Mouse (Mus musculus) stomach, embryonic 16.5 days (tissue): ENCODE measurements around the gene Prkag1. TPM values are rescaled to one million over a fixed set of nuclear protein-coding genes. Genes with fewer than 3 reads are reported as not detected.

Experiments
- ATAC-seq: fragments of 200-750 bp; cut with Nextera tagmentation; 2 replicates; pipeline ENCODE4 v1.8.0; 2017; ENCODE audit warnings: moderate number of reproducible peaks, moderate TSS enrichment; ENCODE audit not compliant: insufficient read depth, low FRiP score
- H3K27ac ChIP-seq: fragments of 300-500 bp; sonication (generic); 2 replicates; pipeline ENCODE4 v1.5.1; 2014; ENCODE audit warnings: low read length
- H3K27me3 ChIP-seq: fragments of 300-500 bp; sonication (generic); 2 replicates; pipeline ENCODE4 v1.6.1; 2014; ENCODE audit warnings: low read length, control low read depth, mixed read lengths; ENCODE audit not compliant: control insufficient read depth, insufficient read depth
- H3K36me3 ChIP-seq: fragments of 300-500 bp; sonication (generic); 2 replicates; pipeline ENCODE4 v1.6.1; 2014; ENCODE audit warnings: low read length; ENCODE audit not compliant: control insufficient read depth, insufficient read depth
- H3K4me1 ChIP-seq: fragments of 300-500 bp; sonication (generic); 2 replicates; pipeline ENCODE4 v1.6.1; 2014; ENCODE audit warnings: low read length, control low read depth, mixed read lengths; ENCODE audit not compliant: control insufficient read depth, insufficient read depth
- H3K4me2 ChIP-seq: fragments of 300-500 bp; sonication (generic); 2 replicates; pipeline ENCODE4 v1.6.1; 2014; ENCODE audit warnings: low read depth, low read length, mixed read lengths
- H3K4me3 ChIP-seq: fragments of 300-500 bp; sonication (generic); replicated peaks from 2 replicates; pipeline ENCODE4 v1.5.1; 2014; ENCODE audit warnings: mild to moderate bottlenecking, low read length
- H3K9ac ChIP-seq: fragments of 300-500 bp; sonication (generic); 2 replicates; pipeline ENCODE4 v1.6.1; 2014; ENCODE audit warnings: low read length
- H3K9me3 ChIP-seq: fragments of 300-500 bp; sonication (generic); replicated peaks from 2 replicates; pipeline ENCODE4 v1.6.1; 2016; ENCODE audit warnings: low read length, control low read depth; ENCODE audit not compliant: control insufficient read depth
- whole genome bisulfite sequencing: fragments of 180-500 bp; shearing (Covaris S2); extraction: QIAGEN DNeasy Blood & Tissue Kit; methylation state at CpG from one replicate; pipeline ENCODE4 v1.1.7; 2014; 5-methylcytosine and 5-hydroxymethylcytosine counted together
- polyA plus RNA-seq: library from polyadenylated mRNA; unstranded; fragments of >200 nt; fragmentation: Nextera tagmentation; extraction: Ambion mirVana; gene quantifications from 2 replicates; pipeline ENCODE4 v1.2.1, GENCODE M21; 2015

Gene Prkag1
- polyA plus RNA-seq, 1 experiment from 2014 or later = 86.4 TPM

GRCm38 (mm10) chr15:98843595-98844223 is 12.4 kb upstream of the Prkag1 start:
- H3K9ac ChIP-seq = no peak overlapping the region
- no peak overlapping the region for H3K27ac ChIP-seq
- peaks cover 57% of the 10 kb centered on the region for H3K36me3 ChIP-seq
- H3K9me3 ChIP-seq = no peaks in the 10 kb centered on the region
- no peak overlapping the region for H3K4me3 ChIP-seq
- H3K4me2 ChIP-seq = no peak overlapping the region
- H3K4me1 ChIP-seq = no peaks in the 10 kb centered on the region
- no peaks in the 10 kb centered on the region for H3K27me3 ChIP-seq
- WGBS = 86% methylated on average over 11 of the region's 11 CpGs
- ATAC-seq = no peak

- WGBS = 91% methylated on average over 30 of the region's 30 CpGs
- H3K9me3 ChIP-seq = no peaks in the 10 kb centered on the region
- H3K4me3 ChIP-seq = no peak overlapping the region
These were observed 8.6 kb upstream of the Prkag1 start for GRCm38 (mm10) chr15:98839671-98840585.

GRCm38 (mm10) chr15:98839161-98839560 is 7.8 kb upstream of the Prkag1 start:
- Histone ChIP-seq H3K9me3 (no peaks in the 10 kb centered on the region), H3K27ac (no peak overlapping the region), H3K4me1 (no peaks in the 10 kb centered on the region), H3K4me2 (no peak overlapping the region), H3K36me3 (peaks cover 68% of the 10 kb centered on the region), H3K4me3 (no peak overlapping the region), H3K9ac (no peak overlapping the region), H3K27me3 (no peaks in the 10 kb centered on the region)
- 94% methylated on average over 14 of the region's 14 CpGs for WGBS
- ATAC-seq = no peak

More at GRCm38 (mm10) chr15:98839671-98840585, 8.6 kb upstream of the Prkag1 start:
- no peaks in the 10 kb centered on the region for H3K27me3 ChIP-seq
- H3K4me1 ChIP-seq = no peaks in the 10 kb centered on the region
- H3K9ac ChIP-seq = no peak overlapping the region
- no peak overlapping the region for H3K27ac ChIP-seq
- no peak overlapping the region for H3K4me2 ChIP-seq
- ATAC-seq = no peak
- peaks cover 68% of the 10 kb centered on the region for H3K36me3 ChIP-seq

- 71% methylated on average over 4 of the region's 4 CpGs for whole genome bisulfite sequencing
- no peak overlapping the region for H3K27ac ChIP-seq
- no peak for ATAC-seq
These were observed 6.4 kb upstream of the Prkag1 start for GRCm38 (mm10) chr15:98837743-98838103.

GRCm38 (mm10) chr15:98837006-98837742 is 5.9 kb upstream of the Prkag1 start:
- Histone ChIP-seq H3K9me3 (no peaks in the 10 kb centered on the region), H3K4me1 (no peaks in the 10 kb centered on the region), H3K9ac (no peak overlapping the region), H3K4me3 (no peak overlapping the region), H3K36me3 (peaks cover 58% of the 10 kb centered on the region), H3K27me3 (no peaks in the 10 kb centered on the region), H3K27ac (no peak overlapping the region), H3K4me2 (no peak overlapping the region)
- no peak for ATAC-seq
- 91% methylated on average over 21 of the region's 21 CpGs for WGBS

More at GRCm38 (mm10) chr15:98837743-98838103, 6.4 kb upstream of the Prkag1 start:
- no peaks in the 10 kb centered on the region for H3K27me3 ChIP-seq
- H3K9me3 ChIP-seq = no peaks in the 10 kb centered on the region
- no peak overlapping the region for H3K4me2 ChIP-seq
- no peak overlapping the region for H3K4me3 ChIP-seq
- H3K36me3 ChIP-seq = peaks cover 58% of the 10 kb centered on the region
- no peak overlapping the region for H3K9ac ChIP-seq
- no peaks in the 10 kb centered on the region for H3K4me1 ChIP-seq

- Histone ChIP-seq H3K9me3 (no peaks in the 10 kb centered on the region), H3K9ac (no peak overlapping the region), H3K27ac (no peak overlapping the region), H3K4me3 (no peak overlapping the region), H3K4me1 (peaks cover 5% of the 10 kb centered on the region; the same call in 1 of the 2 replicates), H3K36me3 (peaks cover 50% of the 10 kb centered on the region), H3K27me3 (no peaks in the 10 kb centered on the region), H3K4me2 (no peak overlapping the region)
- ATAC-seq = no peak
- 93% methylated on average over 14 of the region's 14 CpGs for WGBS
These were observed 4.0 kb upstream of the Prkag1 start for GRCm38 (mm10) chr15:98835291-98835690.

GRCm38 (mm10) chr15:98834059-98834458 is 2.7 kb upstream of the Prkag1 start:
- no peak overlapping the region for H3K4me2 ChIP-seq
- H3K27me3 ChIP-seq = no peaks in the 10 kb centered on the region
- H3K9me3 ChIP-seq = no peaks in the 10 kb centered on the region
- peaks cover 40% of the 10 kb centered on the region for H3K36me3 ChIP-seq
- H3K9ac ChIP-seq = no peak overlapping the region
- WGBS = 87% methylated on average over 13 of the region's 13 CpGs
- ATAC-seq = no peak
- H3K27ac ChIP-seq = no peak overlapping the region
- peaks cover 10% of the 10 kb centered on the region for H3K4me1 ChIP-seq
- no peak overlapping the region for H3K4me3 ChIP-seq

- Histone ChIP-seq H3K36me3 (peaks cover 35% of the 10 kb centered on the region), H3K9me3 (no peaks in the 10 kb centered on the region), H3K4me2 (no peak overlapping the region), H3K4me1 (peaks cover 10% of the 10 kb centered on the region), H3K9ac (no peak overlapping the region), H3K4me3 (no peak overlapping the region), H3K27me3 (no peaks in the 10 kb centered on the region), H3K27ac (no peak overlapping the region)
- ATAC-seq = no peak
- 85% methylated on average over 11 of the region's 11 CpGs for WGBS
These were observed 2.0 kb upstream of the Prkag1 start for GRCm38 (mm10) chr15:98833281-98833680.
